Mouse (Mus musculus) hematopoietic stem cell, adult 5-6 weeks (primary cell): Measurements from ENCODE around the gene Hoxd8. TPM values are rescaled to one million over a fixed set of nuclear protein-coding genes. Genes with fewer than 3 reads are reported as not detected.

ENCODE experiments used
- ATAC-seq, 2 experiments: fragments of 125-278 bp in 1 of 2; replicated peaks in 1 of 2; 2 replicates each; pipeline ENCODE4 v1.8.0; 2016 to 2017; ENCODE audit warnings: inconsistent platforms in 2 of 2, mild to moderate bottlenecking in 2 of 2, moderate number of reproducible peaks in 2 of 2, low read depth in 1 of 2, moderate TSS enrichment in 1 of 2; ENCODE audit not compliant: low FRiP score in 2 of 2, poor library complexity in 2 of 2, severe bottlenecking in 2 of 2, insufficient read depth in 1 of 2, low TSS enrichment in 1 of 2
- total RNA-seq: library from RNA; stranded (forward); fragments of 172-1452, 232-1000 nt; gene quantifications from 2 replicates; pipeline ENCODE4 v1.2.3, GENCODE M21; 2017

Hoxd8 gene
- total RNA-seq, 1 experiment from 2014 or later: not detected

DNA sequence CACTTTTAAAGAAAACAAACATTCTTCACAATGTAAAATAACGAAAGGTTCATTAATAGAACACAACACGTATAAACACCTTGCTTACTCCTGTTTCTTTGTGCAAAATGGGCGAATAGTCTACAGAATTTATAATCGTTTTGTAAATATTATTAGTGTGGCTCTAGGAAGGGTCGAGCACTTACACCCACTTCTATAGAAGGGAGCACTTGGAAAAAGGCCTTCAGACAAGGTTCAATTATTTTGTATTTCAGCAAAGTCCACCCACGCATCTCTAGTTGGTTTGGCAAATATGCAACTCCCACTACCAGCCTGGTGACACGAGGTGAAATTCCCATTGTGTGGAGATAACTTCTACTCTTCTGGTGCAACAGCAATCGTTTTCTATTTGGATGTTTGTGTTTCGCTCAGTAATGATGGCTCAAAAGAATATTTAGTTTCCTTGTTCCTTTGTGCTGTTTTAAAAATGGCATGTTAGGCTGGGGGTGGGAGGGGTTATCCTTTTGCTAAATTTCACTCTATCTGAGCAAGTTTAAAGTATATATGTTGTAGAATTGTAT lies 44.1 kb downstream of the Hoxd8 start:
- no peak for ATAC-seq

DNA sequence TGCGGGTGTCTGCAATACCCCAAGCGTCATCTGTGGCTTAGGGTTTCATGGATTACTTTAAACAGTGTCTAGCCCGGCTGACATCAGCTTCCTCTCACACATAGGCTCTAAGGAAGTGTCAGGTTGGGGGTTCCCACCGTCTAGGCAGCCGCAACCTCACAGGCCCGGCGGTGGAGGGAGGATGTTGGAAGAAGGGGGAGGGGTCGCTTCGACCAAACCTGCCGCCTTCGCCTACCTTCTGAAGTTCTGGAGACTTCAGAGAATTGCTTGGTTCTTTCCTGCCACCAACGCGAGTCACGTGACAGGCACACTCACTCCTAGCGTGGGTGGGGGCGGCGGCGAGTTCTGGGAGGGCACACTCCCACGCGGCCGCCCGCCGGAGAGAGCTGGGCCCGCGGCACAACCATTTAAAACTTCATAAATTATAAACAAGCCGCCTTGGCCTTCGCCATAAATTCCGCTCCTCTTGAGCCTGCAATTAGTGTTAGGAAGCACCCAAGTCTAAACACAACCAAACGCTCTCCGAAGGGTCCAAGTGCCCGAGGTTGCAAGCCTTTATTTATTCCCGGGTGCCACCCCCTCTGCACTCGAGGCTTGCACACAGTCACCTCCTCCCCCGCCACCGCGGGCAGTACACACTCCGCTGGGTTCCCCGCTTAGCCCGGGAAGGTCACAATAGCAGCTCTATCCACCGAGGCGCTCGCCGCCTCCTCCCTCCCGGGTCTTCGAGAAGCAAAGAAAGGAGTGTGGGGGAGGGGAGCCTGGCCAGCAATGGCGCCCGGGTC lies 45.1 kb downstream of the Hoxd8 start:
- peak; percentile 70 to 72 for ATAC-seq

DNA sequence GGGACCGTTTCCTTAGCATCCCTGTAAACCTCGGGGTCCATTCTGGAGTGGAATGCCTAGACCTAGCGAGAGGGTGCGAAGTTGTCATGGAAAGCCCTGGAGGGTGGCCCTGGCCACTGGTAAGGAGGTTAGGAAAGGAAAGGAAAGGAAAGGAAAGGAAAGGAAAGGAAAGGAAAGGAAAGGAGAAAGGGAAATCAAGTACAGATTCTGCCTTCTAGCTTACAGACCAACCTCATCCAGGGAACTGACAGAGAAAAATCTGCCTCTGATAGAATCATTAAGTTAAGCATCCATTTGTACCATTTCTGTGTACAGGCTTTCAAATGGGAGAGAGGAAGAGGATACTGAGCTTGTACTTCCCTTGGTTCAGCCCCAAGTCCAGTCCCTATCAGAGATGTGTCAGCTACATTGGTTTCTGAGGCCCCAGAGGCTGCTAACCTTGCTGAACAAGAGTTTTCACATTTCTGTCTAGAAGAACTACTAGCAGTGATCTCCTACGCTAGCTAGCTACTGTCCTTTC lies 46.4 kb downstream of the Hoxd8 start:
- ATAC-seq: no peak

DNA sequence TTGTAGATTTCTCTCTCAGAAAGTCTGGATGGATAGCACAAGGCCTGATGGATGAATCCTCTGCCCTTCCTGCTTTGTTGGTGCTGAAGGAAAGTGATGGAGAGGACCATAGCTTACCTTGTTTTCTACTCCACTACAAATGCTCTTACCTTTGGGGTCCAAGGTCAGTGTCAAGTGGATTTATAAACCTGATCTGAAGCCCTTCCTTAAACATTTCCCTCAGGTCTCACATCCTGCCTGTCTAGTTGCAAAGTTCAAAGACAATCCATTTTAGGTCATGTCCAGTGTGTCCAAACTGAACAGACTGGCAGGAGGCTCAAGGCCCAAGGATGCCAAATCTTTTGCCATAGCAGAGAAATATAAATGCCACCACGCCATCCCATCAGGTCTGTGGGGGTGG lies 47.4 kb downstream of the Hoxd8 start:
- no peak for ATAC-seq

DNA sequence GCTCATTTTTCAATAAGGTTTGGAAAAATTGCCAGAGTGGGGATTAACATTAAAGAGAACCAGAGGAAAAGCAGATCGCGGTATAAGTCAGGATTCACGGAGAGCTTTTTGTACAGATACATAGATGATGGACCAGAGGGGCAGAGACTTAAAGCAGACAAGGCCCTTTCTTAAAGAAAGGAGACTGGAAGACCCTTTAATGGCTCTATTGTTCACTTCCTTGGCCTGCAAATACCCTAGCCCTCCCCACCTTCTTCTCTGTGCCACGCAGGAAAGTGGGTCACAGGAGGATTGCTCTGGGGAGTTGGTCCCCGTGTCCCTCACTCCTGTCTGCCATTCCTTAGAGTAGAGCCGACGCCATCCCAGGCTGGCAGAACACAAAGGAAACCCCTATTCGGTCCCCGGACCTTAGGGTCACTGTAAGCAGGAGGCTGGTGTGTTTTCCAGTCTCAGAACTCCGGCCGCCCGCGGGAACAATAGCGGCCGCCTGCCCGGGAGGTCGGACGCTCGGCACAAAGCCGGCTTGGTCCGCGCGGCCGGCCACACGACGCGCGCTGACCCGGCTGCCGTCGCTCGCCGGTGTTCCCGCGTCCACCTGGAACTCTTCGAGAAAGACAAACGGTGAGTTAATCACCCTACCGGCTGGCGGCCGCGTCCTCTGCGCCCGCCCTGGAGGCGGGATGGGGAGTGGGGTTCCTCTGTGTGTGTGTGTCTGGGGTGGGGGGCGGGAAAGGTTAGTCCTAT lies 48.2 kb downstream of the Hoxd8 start:
- ATAC-seq: no peak

DNA sequence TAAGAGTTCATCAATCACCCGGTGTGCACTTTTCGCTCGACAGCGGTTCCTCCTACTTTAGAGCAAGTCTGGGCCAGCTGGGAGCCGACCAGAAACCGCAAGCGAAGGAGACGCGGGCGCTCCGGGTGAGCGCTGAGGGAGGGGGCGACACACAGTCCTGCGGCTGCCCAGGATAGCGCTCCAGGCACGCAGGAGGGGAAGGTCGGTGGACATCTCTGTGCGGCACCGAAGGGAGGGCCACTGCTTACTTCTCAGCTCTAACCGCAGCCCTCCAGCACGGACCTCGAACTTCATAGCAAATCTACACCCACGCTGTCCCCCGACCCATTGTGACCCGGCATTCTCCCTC lies 48.7 kb downstream of the Hoxd8 start:
- ATAC-seq: peak; percentile 37 to 44; a peak in 3 of 4 replicates

DNA sequence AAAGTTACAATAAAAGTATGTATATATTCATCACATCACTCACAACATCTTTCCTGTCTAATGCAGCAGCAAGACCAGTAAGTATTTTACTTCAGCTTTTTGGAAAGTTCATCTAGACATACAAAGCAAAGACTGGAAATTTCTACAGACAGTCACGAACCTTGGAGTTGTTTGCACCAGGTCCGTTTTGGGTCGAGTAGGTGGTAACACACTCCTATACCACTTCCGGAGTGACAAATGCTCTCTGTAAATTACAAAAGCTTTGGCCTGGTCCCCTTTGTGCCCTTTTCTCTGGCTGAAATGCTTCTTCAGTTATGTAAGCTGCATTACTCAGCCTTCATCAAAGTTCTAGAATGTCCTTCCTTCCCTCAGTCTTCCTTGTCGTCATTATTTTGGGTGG lies 49.3 kb downstream of the Hoxd8 start:
- ATAC-seq: no peak

Other genes with a start within 250 kb of the Hoxd8 start
- 41.1 and 42.9 TPM in 2 replicates for gene Lnpk, start 125.2 kb upstream of the Hoxd8 start, total RNA-seq
- not detected in 2 replicates for gene Evx2, start 45.1 kb upstream of the Hoxd8 start, total RNA-seq
- not detected in 2 replicates for gene Hoxd13, start 36.3 kb upstream of the Hoxd8 start, total RNA-seq
- not detected in 2 replicates for gene Hoxd12, start 29.6 kb upstream of the Hoxd8 start, total RNA-seq
- not detected in 2 replicates for gene Hoxd11, start 25.1 kb upstream of the Hoxd8 start, total RNA-seq
- not detected in 2 replicates for gene Hoxd10, start 12.7 kb upstream of the Hoxd8 start, total RNA-seq
- not detected in 2 replicates for gene Hoxd9, start 6.9 kb upstream of the Hoxd8 start, total RNA-seq
- not detected in 2 replicates for gene Hoxd3, start 7.3 kb downstream of the Hoxd8 start, total RNA-seq
- gene Hoxd4, start 7.3 kb downstream of the Hoxd8 start, total RNA-seq: not detected in 2 replicates
- not detected in 2 replicates for gene Gm28230, start 22.1 kb downstream of the Hoxd8 start, total RNA-seq
- gene Hoxd1, start 58.4 kb downstream of the Hoxd8 start, total RNA-seq: not detected in 2 replicates
- 30.4 and 41.9 TPM in 2 replicates for gene Mtx2, start 121.2 kb downstream of the Hoxd8 start, total RNA-seq